Mouse (Mus musculus) brown adipose tissue, adult 24 weeks (tissue): ENCODE results near the gene Casz1. TPM values are rescaled to one million over a fixed set of nuclear protein-coding genes. Genes with fewer than 3 reads are reported as not detected.
A peak's percentile ranks its signal among the peaks of the same experiment; 100 is the strongest.

ENCODE experiments used
- H3K27ac ChIP-seq: fragments of 200-500 bp; replicated peaks from 2 replicates; pipeline ENCODE4 v1.5.1; 2012; ENCODE audit warnings: low read depth, mild to moderate bottlenecking, low read length
- H3K4me1 ChIP-seq: fragments of 200-500 bp; 2 replicates; pipeline ENCODE4 v1.6.1; 2012; ENCODE audit warnings: low read length, mixed read lengths; ENCODE audit not compliant: control insufficient read depth, insufficient read depth, insufficient read length
- H3K4me3 ChIP-seq: fragments of 200-500 bp; 2 replicates; pipeline ENCODE4 v1.5.1; 2012; ENCODE audit warnings: low read depth, mild to moderate bottlenecking, low read length, moderate library complexity; ENCODE audit not compliant: insufficient read depth
- polyA plus RNA-seq: library from polyadenylated mRNA; stranded (reverse); fragments of >200 nt; gene quantifications from 2 replicates; pipeline ENCODE4 v1.2.4, GENCODE M21; 2012; ENCODE audit not compliant: missing spikeins, insufficient read depth, insufficient read length

Casz1 gene
- 1.3 and 1.4 TPM in 2 replicates for polyA plus RNA-seq

DNA sequence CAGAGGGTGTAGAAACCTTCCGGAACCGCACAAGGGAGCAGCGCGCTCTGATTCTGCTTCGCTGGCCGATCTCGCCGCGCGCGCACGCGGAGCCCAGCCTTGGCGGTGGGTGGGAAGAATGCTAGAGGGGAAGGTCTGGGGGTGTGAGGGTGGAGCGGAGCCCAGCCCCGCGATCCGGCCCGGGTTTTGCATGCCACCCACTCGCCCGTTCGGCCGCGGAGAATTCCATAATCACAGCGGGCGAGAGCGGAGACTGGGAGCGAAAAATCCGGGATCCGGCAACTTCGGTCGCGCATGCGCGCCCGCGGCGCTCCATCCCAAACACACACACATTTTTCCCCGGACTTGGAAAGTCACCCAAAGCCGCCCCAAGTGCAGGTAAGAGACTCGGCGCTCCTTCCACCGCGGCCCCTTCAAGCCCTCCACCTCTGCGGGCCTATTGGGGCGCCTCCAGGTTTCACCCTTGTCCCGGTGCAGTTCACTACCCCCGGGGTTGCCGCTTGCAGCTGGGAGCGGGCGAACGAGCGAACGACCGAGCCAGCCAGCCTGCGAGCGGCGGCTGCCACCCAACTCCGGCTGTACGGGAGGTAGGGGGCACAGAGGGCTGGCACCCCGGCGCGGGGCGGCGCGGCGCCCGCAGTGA, at the start of gene Casz1:
TSS of gene Casz1 (plus strand) at position 293 of the 643 bp plus-strand sequence.
- Histone ChIP-seq H3K4me1 (peaks cover 2% of the 10 kb centered on the region; the same call in 1 of the 2 replicates), H3K27ac (no peak within 1 kb of the TSS), H3K4me3 (peak within 1 kb of the TSS; percentile 83)

DNA sequence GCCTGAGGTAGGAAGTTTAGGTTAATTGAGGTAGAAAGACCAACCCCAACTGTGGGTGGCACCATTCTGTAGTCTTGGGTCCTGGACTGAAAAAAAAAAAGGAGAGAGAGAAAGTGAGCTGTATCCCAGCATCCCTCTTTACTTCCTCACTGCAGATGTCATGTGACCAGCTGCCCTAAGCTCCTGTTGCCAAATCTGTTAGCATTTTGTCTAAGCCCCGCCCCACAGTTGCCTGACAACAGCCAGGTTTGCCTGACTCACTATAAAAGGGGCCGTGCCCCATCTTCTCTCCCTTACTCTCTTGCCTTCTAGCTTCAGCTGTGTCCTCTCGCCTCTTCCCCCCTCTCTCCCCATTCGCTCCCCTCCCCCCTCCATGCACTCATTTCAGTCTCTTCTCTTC, 45.4 kb upstream of the Casz1 start:
- Histone ChIP-seq H3K4me1 (no peaks in the 10 kb centered on the region), H3K27ac (no peak overlapping the region), H3K4me3 (no peak overlapping the region)

DNA sequence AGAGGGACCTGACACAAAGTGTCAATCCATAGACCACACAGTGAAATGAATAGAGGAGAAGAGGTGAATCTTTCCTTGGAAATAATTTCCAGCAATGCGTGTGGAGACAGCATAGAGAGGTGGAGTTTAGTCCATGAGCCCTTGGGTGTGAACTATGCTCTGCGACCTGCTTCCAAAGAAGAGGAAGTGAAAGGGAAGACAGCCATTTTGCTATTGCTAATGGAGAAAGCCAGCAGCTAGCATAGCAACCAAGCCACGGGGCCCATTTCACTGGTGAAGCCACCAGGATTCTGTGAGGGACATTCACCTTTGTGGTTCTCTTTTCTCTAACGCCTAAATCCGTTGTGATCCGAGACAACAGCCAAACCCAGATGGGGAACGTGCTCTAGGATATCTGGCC, 44.1 kb upstream of the Casz1 start:
- Histone ChIP-seq H3K4me1 (no peaks in the 10 kb centered on the region), H3K4me3 (no peak overlapping the region), H3K27ac (no peak overlapping the region)

DNA sequence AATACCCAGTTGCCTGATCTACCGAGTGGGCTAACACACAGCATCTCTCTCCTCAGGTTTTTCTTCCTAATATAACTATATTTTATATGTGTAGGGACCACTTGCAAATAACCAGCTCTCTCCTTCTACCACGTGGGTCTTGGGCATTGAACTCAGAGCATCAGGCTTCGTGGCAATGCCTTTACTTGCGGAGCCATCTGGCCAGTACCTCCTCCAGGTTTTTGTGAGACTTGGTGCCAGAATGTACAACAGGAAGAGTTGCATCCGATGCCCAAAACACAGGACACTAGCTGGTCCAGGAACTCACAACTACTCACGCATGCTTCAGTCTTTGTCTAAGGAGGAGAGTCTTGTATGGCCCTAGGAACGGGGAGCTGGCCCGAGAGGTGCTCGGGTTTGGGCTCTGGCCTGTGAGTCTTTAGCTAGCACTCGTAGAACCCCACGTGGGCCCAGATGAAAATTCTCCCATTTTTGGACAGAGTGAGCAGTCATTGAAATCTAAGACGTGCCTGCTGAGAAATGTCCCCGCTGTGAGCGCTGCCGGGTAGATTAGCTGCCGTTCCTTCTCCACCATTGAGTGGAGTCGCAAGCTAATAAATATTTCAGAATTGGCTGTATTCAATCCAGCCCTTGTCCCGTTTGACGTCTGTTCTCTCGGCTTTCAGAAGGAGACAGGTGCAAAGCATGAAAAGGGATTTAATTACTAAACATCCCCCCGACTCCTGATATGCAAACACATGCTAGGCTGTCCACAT, 38.0 kb upstream of the Casz1 start:
- no peak overlapping the region for H3K4me3 ChIP-seq
- no peaks in the 10 kb centered on the region for H3K4me1 ChIP-seq
- H3K27ac ChIP-seq = no peak overlapping the region

DNA sequence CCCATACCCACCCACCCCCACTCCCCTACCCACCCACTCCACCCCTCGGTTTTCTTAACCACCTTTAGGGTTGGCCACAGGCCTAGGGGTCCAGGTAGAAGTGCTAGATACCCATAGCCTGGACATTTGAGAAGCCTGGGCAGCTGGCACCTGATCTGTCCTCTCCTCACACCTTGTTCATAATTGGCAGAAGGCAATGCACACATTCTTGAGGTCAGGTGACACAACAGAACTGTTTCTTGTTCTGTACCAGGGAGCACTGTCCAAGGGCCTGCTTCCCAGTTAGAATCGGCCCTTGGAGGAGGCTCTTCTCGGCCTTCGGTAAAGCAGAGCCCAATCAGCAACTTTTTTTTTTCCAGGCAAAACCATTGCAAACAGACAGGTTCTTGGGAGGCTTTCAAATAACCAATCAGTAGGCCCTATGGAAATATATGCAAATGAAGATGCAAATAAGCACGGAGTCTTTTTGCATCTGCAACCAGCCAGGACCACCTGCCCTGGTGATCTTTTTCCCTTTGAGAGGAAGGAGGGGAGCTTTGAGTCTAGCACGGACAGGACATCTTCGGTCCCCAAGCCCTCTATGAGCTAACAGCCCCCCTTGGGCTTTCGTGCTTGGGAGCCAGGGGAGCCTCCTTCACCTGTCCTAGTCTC, 36.4 kb upstream of the Casz1 start:
- Histone ChIP-seq H3K4me1 (no peaks in the 10 kb centered on the region), H3K27ac (no peak overlapping the region), H3K4me3 (no peak overlapping the region)

DNA sequence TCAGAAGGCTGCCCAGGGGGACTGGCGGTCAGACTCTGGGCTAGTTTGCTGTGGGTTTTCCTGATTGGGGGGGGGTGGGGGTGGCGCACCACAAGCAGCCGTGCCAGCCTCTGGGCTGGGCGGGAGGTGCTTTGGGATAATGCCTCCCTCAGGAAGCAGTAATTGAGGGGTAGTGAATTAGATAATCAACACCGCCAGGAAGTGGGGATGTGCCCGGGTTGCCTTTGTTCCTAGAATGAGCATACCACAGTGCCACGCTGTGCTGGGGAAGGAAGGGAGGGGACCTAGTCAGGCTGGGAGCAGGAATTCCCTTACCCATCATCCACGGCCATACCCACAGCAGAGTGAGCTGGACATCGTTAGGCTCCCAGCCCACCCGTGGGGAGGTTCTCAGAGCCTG, 35.6 kb upstream of the Casz1 start:
- no peak overlapping the region for H3K27ac ChIP-seq
- no peaks in the 10 kb centered on the region for H3K4me1 ChIP-seq
- H3K4me3 ChIP-seq = no peak overlapping the region

DNA sequence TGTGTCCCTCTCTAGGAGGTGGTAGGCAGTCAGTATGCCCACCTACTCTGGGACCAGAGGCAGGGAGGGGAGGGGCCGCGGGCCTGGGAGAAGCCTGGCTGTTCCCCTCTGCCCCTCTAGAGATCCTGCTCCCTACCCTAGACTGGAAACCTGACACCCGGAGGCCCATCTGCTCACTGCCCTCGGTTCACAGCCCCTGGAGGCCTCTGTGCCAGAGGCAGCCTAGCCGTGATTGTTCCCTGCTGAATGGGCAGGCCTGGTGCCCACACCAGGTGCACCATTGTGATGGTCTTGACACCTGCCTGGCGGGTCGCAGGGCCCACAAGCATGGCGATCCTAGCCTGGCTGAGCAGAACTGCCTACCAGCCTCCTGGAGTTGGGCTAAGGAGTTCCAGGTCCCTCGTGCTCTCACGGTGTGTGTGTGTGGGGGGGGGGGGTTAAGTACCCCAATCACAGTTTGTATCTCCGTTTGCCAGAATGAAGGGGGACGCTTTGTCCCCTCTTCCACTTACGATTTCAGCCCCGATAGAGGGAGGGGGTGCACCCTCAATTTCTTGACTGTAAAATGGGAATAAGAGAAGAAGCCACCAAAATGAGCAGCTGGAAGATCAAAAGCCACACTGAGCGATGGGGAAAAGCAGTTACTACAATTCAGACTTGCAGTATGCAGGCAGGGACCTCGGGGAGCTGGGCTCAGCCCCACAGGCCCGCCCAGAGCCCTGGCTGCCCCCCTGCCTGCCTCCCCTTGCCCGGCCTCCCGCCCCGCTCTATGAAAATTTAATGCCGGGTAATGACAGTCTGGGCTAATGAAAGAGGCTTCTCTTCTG, 33.4 kb upstream of the Casz1 start:
- Histone ChIP-seq H3K4me1 (no peaks in the 10 kb centered on the region), H3K27ac (no peak overlapping the region), H3K4me3 (no peak overlapping the region)

DNA sequence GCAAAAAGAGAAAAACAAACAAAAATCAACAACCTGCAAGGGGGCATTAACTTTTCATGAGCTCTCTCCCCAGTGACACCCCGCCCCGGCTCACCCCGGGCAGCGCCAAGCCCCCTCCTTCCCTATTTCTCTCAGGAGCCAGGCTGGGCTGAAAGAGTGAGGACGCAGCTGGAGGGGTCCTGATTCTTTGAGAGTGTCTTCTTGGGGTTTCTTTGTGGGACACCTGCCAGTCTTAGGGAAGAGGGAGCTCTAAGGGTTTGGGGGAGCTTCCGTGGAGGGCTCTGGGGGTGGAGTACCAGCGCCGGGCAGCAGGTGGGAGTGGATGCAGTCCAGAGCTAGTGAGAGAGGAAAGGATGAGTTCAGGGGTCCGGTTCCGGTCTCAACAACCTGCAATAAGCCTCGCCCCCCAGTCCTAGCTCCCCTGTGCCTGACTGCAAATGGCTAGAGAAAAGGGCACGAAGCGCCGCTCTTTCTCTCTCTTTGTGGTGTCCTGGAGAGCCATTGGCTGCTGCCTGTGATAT, 32.8 kb upstream of the Casz1 start:
- Histone ChIP-seq H3K27ac (no peak overlapping the region), H3K4me1 (no peaks in the 10 kb centered on the region), H3K4me3 (no peak overlapping the region)

DNA sequence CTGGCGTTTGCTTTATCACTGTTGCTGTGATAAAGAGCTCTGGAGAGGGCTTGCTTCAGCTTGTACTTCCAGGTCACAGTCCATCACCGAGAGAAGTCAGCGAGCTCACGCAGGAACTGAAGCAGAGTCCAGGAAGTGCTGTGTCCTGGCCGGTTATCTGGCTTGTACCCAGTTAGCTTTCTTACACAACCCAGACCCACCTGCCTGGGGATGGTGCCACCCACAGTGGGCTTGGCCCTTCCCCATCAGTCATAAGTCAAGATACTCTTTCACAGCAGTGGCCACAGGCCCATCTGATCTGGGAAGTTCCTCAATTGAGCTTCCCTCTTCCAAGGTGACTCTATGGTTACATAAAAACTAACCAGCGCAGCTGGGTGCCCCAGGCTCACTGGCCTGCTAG, 31.6 kb upstream of the Casz1 start:
- H3K4me1 ChIP-seq = no peaks in the 10 kb centered on the region

DNA sequence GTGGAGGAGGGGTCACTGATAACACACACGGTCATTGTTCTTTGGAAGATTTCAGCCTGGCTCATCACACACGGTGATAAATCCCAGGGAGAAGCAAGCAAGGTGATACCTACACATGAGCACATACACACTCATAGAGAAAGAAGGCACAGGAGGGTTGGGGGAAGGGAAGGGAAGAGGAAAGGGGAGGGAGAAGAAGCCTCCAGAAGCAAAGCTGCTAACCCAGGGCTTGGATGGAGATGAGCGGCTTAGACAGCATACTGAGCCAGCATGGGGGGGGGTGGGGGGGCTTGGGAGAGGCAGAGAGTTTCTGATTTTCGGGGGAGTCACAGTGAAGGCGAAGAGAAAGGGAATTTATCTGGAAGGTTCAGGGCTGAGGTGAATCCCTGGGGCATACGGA, 30.2 kb upstream of the Casz1 start:
- Histone ChIP-seq H3K4me1 (no peaks in the 10 kb centered on the region), H3K27ac (no peak overlapping the region), H3K4me3 (no peak overlapping the region)

More for the DNA sequence above, 31.6 kb upstream of the Casz1 start:
- Histone ChIP-seq H3K27ac (no peak overlapping the region), H3K4me3 (no peak overlapping the region)

DNA sequence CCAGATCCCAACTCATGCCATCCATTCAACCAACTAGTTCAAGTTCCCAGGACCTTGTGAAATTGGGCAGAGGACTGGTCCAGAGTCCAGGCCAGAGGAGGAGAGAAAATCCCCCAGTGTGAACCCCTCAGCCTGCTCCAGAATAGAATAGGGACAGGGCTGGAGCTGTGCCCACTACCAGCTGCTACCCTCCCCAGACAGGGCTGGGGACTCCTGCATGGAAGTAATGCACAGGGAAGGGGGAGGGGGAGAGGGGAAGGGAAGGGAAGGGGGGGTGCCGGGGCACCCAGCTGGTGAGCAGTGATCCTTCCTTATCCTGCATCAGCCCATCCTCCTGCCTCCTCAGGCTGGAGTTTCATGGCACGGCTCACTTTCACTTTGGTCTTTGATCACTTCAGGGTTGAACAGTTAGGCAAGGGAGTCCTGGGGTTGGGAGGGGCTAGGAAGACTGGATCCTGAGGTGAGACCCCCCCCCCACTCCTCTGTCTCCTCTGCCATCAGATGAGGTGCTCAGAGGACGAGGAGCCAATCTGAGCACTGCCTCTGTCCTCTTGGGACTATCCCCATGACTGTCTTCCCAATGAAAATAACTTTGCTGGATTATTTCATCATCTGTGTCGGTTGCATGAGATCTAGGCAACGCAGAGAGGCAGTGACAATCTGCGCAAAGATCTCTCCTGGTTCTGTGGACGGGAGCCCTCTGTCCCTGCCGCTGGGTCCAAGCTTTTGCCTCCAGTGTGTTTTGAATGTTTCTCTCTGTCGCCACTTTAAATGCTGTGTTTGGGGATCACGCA, 28.6 kb upstream of the Casz1 start:
- no peak overlapping the region for H3K4me3 ChIP-seq
- no peak overlapping the region for H3K27ac ChIP-seq
- H3K4me1 ChIP-seq = no peaks in the 10 kb centered on the region

DNA sequence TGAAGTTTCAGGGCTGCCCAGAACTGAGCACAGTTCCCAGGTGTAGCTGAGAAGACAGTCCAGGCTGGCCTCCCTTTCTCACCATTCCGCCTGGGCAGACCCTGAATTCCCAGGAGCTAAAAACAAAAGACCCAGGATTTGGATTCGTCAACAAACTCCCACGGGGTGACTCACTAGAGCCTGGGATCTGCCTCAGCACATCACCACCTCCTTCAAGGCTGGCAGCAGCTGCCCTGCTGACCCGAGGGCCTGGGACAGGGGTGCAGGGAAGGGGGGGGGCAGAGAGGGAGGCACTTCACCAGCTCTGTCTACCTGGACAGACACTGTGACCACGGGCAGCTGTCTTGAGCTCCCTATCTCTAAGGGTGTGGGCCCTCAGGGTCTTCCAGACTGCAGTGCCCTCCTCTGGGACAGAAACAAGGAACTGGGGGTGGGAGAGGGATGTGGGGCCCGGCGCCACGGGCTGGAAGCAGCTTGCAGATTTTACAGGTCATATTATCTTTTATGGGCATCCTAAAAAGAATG, 24.1 kb upstream of the Casz1 start:
- H3K4me3 ChIP-seq = no peak overlapping the region
- no peaks in the 10 kb centered on the region for H3K4me1 ChIP-seq
- H3K27ac ChIP-seq = no peak overlapping the region

DNA sequence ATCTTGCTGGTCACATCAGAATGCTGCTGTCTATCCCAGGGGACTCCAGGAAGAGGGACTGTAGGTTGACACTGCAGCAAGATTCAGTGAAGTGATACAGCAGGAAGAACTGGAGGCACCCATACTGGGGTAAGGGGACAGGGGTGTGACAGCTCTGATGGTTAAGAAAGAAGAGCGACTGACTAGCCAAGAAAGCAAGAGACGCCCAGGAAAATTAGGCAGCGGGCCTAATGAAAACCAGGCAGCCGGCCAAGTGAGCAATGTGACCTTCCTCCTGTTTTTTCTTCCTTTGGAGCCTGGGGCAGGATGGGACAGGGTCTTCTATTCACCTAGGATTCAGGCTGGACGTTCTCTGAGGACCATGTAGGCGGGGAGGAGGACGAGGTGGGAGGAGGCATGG, 22.7 kb upstream of the Casz1 start:
- H3K4me1 ChIP-seq = no peaks in the 10 kb centered on the region
- no peak overlapping the region for H3K27ac ChIP-seq
- H3K4me3 ChIP-seq = no peak overlapping the region

DNA sequence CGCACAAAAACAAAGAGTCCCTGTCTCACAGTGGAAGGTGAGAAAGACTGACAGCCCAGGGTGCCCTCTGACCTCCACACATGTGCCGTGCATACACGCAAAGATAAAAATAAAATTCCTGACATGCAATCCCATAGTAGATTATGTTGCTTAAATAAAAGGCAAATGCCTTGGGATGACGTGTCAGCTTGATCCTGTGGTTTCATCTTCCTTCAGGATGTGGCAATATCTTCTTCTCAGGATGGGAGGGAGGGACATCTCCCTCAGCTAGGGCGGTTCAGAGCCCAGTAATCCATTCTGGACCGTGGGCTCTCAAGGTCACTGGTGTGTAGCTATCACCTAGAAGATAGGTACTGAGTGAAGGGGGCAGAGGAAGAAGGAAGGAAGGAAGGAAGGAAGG, 21.3 kb upstream of the Casz1 start:
- Histone ChIP-seq H3K27ac (no peak overlapping the region), H3K4me3 (no peak overlapping the region), H3K4me1 (no peaks in the 10 kb centered on the region)
